Mouse (Mus musculus) liver, postnatal 0 days (tissue): ENCODE data around the gene BC048671. TPM values are rescaled to one million over a fixed set of nuclear protein-coding genes. Genes with fewer than 3 reads are reported as not detected.

Source experiments
- ATAC-seq: fragments of 200-750 bp; cut with Nextera tagmentation; 2 replicates; pipeline ENCODE4 v1.8.0; 2017; ENCODE audit warnings: mild to moderate bottlenecking, moderate library complexity
- DNase-seq: peaks from one replicate; pipeline ENCODE4 v3.0.0-alpha.2; 2016
- H3K27ac ChIP-seq: fragments of 300-500 bp; sonication (generic); 2 replicates; pipeline ENCODE4 v1.5.1; 2014; ENCODE audit warnings: antibody characterized with exemption, moderate library complexity, mild to moderate bottlenecking, low read depth
- H3K27me3 ChIP-seq: fragments of 300-500 bp; sonication (generic); 2 replicates; pipeline ENCODE4 v1.6.1; 2014; ENCODE audit warnings: low read length, control low read depth, mixed read lengths; ENCODE audit not compliant: insufficient read depth
- H3K36me3 ChIP-seq: fragments of 300-500 bp; sonication (generic); replicated peaks from 2 replicates; pipeline ENCODE4 v1.6.1; 2014; ENCODE audit warnings: mild to moderate bottlenecking, control low read depth, low read length, moderate library complexity, mixed read lengths; ENCODE audit not compliant: insufficient read depth
- H3K4me1 ChIP-seq: fragments of 300-500 bp; sonication (generic); 2 replicates; pipeline ENCODE4 v1.6.1; 2014; ENCODE audit warnings: antibody characterized with exemption, mild to moderate bottlenecking, control low read depth; ENCODE audit not compliant: insufficient read depth
- H3K4me2 ChIP-seq: fragments of 300-500 bp; sonication (generic); 2 replicates; pipeline ENCODE4 v1.6.1; 2014; ENCODE audit warnings: low read depth, mild to moderate bottlenecking, low read length, moderate library complexity, mixed read lengths
- H3K4me3 ChIP-seq: fragments of 300-500 bp; sonication (generic); 2 replicates; pipeline ENCODE4 v1.5.1; 2014; ENCODE audit warnings: low read depth, low read length
- H3K9ac ChIP-seq: fragments of 300-500 bp; sonication (generic); replicated peaks from 2 replicates; pipeline ENCODE4 v1.6.1; 2014; ENCODE audit warnings: mild to moderate bottlenecking, moderate library complexity
- H3K9me3 ChIP-seq: fragments of 300-500 bp; sonication (generic); 2 replicates; pipeline ENCODE4 v1.6.1; 2016; ENCODE audit warnings: mild to moderate bottlenecking, control low read depth, low read length, mixed read lengths
- CTCF ChIP-seq: sonication (generic); IDR thresholded peaks from 2 replicates; pipeline ENCODE4 v1.5.1; 2016; ENCODE audit warnings: antibody characterized with exemption, low read depth
- EP300 ChIP-seq: IDR thresholded peaks from 2 replicates; pipeline ENCODE4 v1.6.1; 2016; ENCODE audit warnings: antibody characterized with exemption, low read depth, mild to moderate bottlenecking
- WGBS: fragments of 180-500 bp; shearing (Covaris S2); extraction: QIAGEN DNeasy Blood & Tissue Kit; methylation state at CpG from one replicate; pipeline ENCODE4 v1.1.7; 2014; ENCODE audit not compliant: insufficient replicate concordance; 5-methylcytosine and 5-hydroxymethylcytosine counted together
- polyA plus RNA-seq: library from polyadenylated mRNA; unstranded; fragments of >200 nt; fragmentation: Nextera tagmentation; extraction: Ambion mirVana; gene quantifications from 2 replicates; pipeline ENCODE4 v1.2.1, GENCODE M21; 2015

BC048671 gene
- polyA plus RNA-seq, 1 experiment from 2014 or later, result not detected

GRCm38 (mm10) chr6:90342343-90342742 lies 41.3 kb downstream of the BC048671 start:
- no peaks in the 10 kb centered on the region for H3K4me1 ChIP-seq
- no peaks in the 10 kb centered on the region for H3K9me3 ChIP-seq
- H3K27ac ChIP-seq, result no peak overlapping the region
- H3K9ac ChIP-seq, result no peak overlapping the region
- WGBS, result 66% methylated on average over 2 of the region's 2 CpGs
- H3K4me3 ChIP-seq, result no peak overlapping the region
- H3K4me2 ChIP-seq, result no peak overlapping the region
- H3K27me3 ChIP-seq, result no peaks in the 10 kb centered on the region
- H3K36me3 ChIP-seq, result peaks cover 8% of the 10 kb centered on the region; the same call in 1 of the 2 replicates
- TF ChIP-seq EP300, result no peak
- TF ChIP-seq CTCF, result no peak
- ATAC-seq, result no peak
- DNase-seq, result no peak

DNA sequence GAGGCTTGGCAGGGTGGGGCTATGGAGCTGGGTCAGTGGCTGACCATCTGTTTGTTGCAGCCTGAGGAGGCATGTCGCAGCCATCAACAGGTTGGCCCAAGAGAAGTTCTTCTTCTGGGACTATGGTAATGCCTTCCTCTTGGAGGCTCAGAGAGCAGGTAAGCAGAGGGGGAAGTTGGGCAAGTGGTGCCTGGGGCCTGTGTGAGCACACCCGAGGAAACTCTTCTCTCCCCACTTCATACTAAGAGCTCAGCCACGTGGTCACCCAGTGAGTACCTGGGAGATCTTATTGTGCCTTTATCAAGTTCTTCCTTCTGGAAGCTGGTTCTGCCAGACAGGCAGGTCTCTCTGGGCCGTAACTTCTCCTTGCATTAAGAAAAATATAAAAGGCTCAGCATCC lies 46.2 kb downstream of the BC048671 start:
- no peak for ATAC-seq
- H3K9ac ChIP-seq, result no peak overlapping the region
- no peak overlapping the region for H3K4me3 ChIP-seq
- no peaks in the 10 kb centered on the region for H3K4me1 ChIP-seq
- H3K4me2 ChIP-seq, result no peak overlapping the region
- TF ChIP-seq CTCF (no peak), EP300 (no peak)
- no peaks in the 10 kb centered on the region for H3K9me3 ChIP-seq
- DNase-seq, result no peak
- H3K27me3 ChIP-seq, result no peaks in the 10 kb centered on the region
- no peak overlapping the region for H3K27ac ChIP-seq
- H3K36me3 ChIP-seq, result peaks cover 3% of the 10 kb centered on the region; the same call in 1 of the 2 replicates
- WGBS, result 59% methylated on average over 4 of the region's 4 CpGs

DNA sequence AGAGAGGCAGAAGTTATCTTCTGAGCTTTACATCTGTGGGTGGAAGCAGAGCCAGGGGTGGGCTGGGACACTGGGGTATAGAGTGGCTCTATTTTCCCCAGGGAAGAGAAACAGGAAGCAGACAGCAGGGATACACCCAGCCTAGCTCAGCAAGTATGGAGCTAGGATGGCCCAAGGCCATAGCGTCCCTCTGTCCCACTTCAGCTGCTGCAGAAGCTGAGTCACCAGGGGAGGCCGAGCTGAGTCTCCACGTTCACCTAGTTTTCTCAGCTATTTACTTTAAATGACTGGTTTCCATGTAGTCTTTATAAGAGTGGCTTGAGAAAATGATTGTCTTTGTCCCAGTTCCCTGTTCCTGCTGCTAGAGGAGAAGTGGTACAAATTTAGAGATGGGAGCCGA lies 47.5 kb downstream of the BC048671 start:
- H3K9ac ChIP-seq, result no peak overlapping the region
- ATAC-seq, result no peak
- TF ChIP-seq CTCF (no peak), EP300 (no peak)
- 59% methylated on average over 4 of the region's 4 CpGs for WGBS
- no peak overlapping the region for H3K4me2 ChIP-seq
- peaks cover 3% of the 10 kb centered on the region; the same call in 1 of the 2 replicates for H3K36me3 ChIP-seq
- no peaks in the 10 kb centered on the region for H3K27me3 ChIP-seq
- no peak overlapping the region for H3K4me3 ChIP-seq
- no peaks in the 10 kb centered on the region for H3K4me1 ChIP-seq
- no peak for DNase-seq
- no peaks in the 10 kb centered on the region for H3K9me3 ChIP-seq
- no peak overlapping the region for H3K27ac ChIP-seq

DNA sequence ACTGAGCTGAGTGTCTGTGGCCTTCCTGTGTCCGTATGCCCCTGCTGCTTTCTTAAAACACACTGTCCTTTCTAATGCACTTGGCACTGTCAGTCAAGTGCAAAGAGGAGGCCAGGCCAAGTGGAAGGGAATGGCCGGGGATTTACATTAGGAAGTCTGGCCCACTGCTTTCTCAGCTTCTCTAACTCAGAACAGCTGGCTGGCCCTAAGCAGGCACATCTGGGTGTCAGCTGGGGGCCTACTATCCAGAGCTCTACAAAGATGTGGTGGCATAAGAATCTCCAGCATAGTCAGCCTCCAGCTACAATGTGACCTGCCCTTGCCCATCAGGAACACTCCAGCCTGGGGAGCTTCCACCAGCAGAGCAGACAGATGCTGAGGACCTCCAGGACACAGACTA lies 49.0 kb downstream of the BC048671 start:
- ATAC-seq (no peak), DNase-seq (no peak)
- no peak overlapping the region for H3K9ac ChIP-seq
- H3K27ac ChIP-seq, result no peak overlapping the region
- WGBS, result 77% methylated on average over 2 of the region's 2 CpGs
- no peak overlapping the region for H3K4me3 ChIP-seq
- H3K36me3 ChIP-seq, result peaks cover 3% of the 10 kb centered on the region; the same call in 1 of the 2 replicates
- H3K4me1 ChIP-seq, result no peaks in the 10 kb centered on the region
- no peak overlapping the region for H3K4me2 ChIP-seq
- no peak for TF ChIP-seq CTCF
- TF ChIP-seq EP300, result no peak
- no peaks in the 10 kb centered on the region for H3K27me3 ChIP-seq
- no peaks in the 10 kb centered on the region for H3K9me3 ChIP-seq

Other genes starting within 250 kb of the BC048671 start
- not detected in 2 replicates for gene Vmn1r49, start 222.7 kb upstream of the BC048671 start, polyA plus RNA-seq
- gene Vmn1r50, start 199.8 kb upstream of the BC048671 start, polyA plus RNA-seq, result not detected in 2 replicates
- not detected in 2 replicates for gene Vmn1r51, start 178.6 kb upstream of the BC048671 start, polyA plus RNA-seq
- gene Vmn1r52, start 126.4 kb upstream of the BC048671 start, polyA plus RNA-seq, result not detected in 2 replicates
- gene V1ra8, start 98.4 kb upstream of the BC048671 start, polyA plus RNA-seq, result not detected in 2 replicates
- gene Vmn1r53, start 76.8 kb upstream of the BC048671 start, polyA plus RNA-seq, result not detected in 2 replicates
- gene Vmn1r54, start 54.9 kb upstream of the BC048671 start, polyA plus RNA-seq, result not detected in 2 replicates
- 10.3 and 14.0 TPM in 2 replicates for gene Chst13, start 24.0 kb downstream of the BC048671 start, polyA plus RNA-seq
- 48.6 and 51.0 TPM in 2 replicates for gene Uroc1, start 32.1 kb downstream of the BC048671 start, polyA plus RNA-seq
- 2.1 and 2.8 TPM in 2 replicates for gene Zxdc, start 68.3 kb downstream of the BC048671 start, polyA plus RNA-seq
- 0.06 TPM in 1 of 2 replicates, not detected in the other for gene Cfap100, start 127.6 kb downstream of the BC048671 start, polyA plus RNA-seq
- gene Klf15, start 161.4 kb downstream of the BC048671 start, polyA plus RNA-seq, result 22.4 and 45.6 TPM in 2 replicates
- 104 and 114 TPM in 2 replicates for gene Aldh1l1, start 185.2 kb downstream of the BC048671 start, polyA plus RNA-seq